Mouse (Mus musculus) macrophage (primary cell): ENCODE measurements around the gene Gm17677. TPM values are rescaled to one million over a fixed set of nuclear protein-coding genes. Genes with fewer than 3 reads are reported as not detected.

Experiments
- H3K27ac ChIP-seq: fragments of 350-480 bp; formaldehyde crosslinking; 2 replicates; pipeline ENCODE4 v1.9.0; 2021
- H3K36me3 ChIP-seq: fragments of 350-480 bp; formaldehyde crosslinking; 2 replicates; pipeline ENCODE4 v1.9.0; 2021; ENCODE audit errors: inconsistent target
- H3K4me3 ChIP-seq: fragments of 350-480 bp; formaldehyde crosslinking; 2 replicates; pipeline ENCODE4 v1.9.0; 2021; ENCODE audit errors: inconsistent target
- H3K79me2 ChIP-seq: fragments of 350-480 bp; formaldehyde crosslinking; 2 replicates; pipeline ENCODE4 v1.9.0; 2021; ENCODE audit errors: inconsistent target
- WGBS: methylation state at CpG from one replicate; pipeline ENCODE4 v1.1.7; 2026; ENCODE audit warnings: inconsistent platforms; ENCODE audit not compliant: missing documents; 5-methylcytosine and 5-hydroxymethylcytosine counted together
- polyA plus RNA-seq: library from polyadenylated mRNA; stranded (reverse); fragments of 250-400 nt; gene quantifications from 3 replicates; pipeline ENCODE4 v1.2.4, GENCODE M21; 2018; ENCODE audit warnings: inconsistent platforms
- total RNA-seq, 78 experiments: library from RNA; depleted of rRNA; stranded (reverse); fragments of 250-400 nt; gene quantifications; 1 replicate in 9 of 78; 2 replicates in 24 of 78; 3 replicates in 43 of 78; 4 replicates in 2 of 78; pipeline ENCODE4 v1.2.4; 2018; ENCODE audit warnings: inconsistent platforms in 56 of 78

Gene Gm17677
- total RNA-seq (2018; cell fraction: chromatin; rRNA removed), result not detected
- not detected for total RNA-seq (2018; cell fraction: cytosol; rRNA removed)
- total RNA-seq (2018; cell fraction: nucleus; rRNA removed), result not detected
- polyA plus RNA-seq, result not detected in 3 replicates

- no peaks in the 10 kb centered on the region for H3K79me2 ChIP-seq
- no peaks in the 10 kb centered on the region for H3K36me3 ChIP-seq
- no peak within 1 kb of the TSS for H3K27ac ChIP-seq
- no peak within 1 kb of the TSS for H3K4me3 ChIP-seq
These were observed at the start of gene Gm17677 for GRCm38 (mm10) chr9:35740749-35741148. Gene Gm17677 (plus strand): TSS chr9:35741049.

GRCm38 (mm10) chr9:35691924-35692323, 48.9 kb upstream of the Gm17677 start:
- no peak overlapping the region for H3K27ac ChIP-seq
- no peaks in the 10 kb centered on the region for H3K36me3 ChIP-seq
- no peaks in the 10 kb centered on the region for H3K79me2 ChIP-seq
- H3K4me3 ChIP-seq, result no peak overlapping the region

DNA sequence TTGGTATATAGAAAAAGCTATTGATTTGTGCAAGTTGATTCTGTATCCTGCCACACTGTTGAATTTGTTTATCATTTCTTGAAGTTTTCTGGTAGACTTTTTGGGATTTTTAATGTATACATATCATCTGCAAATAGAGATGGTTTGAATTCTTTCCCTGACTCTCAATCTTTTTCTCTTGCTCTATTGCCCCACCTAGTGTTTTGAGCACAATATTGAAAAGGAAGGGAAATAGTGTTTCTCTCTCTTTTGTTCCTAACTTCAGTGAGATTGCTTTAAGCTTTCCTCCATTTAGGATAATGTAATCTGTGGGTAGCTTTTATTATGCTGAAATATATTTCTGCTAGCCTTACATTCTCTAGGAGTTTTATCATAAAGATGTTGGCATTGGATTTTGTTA, 33.6 kb upstream of the Gm17677 start:
- Histone ChIP-seq H3K36me3 (no peaks in the 10 kb centered on the region), H3K4me3 (no peak overlapping the region), H3K27ac (no peak overlapping the region), H3K79me2 (no peaks in the 10 kb centered on the region)

DNA sequence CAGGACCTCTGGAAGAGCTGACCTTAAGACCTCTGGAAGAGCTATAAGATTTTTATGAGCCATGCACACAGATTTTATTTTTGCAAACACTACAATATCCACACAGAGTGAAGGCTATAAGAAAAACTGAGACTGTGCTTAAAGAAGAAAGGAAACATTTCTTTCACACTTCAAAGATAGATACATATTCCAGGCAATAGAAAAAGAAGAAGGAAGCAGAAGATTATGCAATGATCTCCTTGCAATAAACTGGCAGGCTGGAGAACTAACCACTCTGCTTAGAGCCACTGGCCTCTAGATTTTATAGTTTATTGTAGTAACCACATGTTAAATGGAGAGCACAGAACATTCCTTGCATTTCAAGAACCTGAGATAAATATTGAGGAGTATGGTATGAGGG, 16.0 kb downstream of the Gm17677 start:
- Histone ChIP-seq H3K36me3 (no peaks in the 10 kb centered on the region), H3K79me2 (no peaks in the 10 kb centered on the region), H3K27ac (no peak overlapping the region), H3K4me3 (no peak overlapping the region)

- H3K27ac ChIP-seq, result no peak within 1 kb of the TSS
- no peaks in the 10 kb centered on the region for H3K36me3 ChIP-seq
- no peak within 1 kb of the TSS for H3K4me3 ChIP-seq
- WGBS, result 60% methylated on average over 3 of the region's 3 CpGs
- H3K79me2 ChIP-seq, result no peaks in the 10 kb centered on the region
These were observed 37.2 kb downstream of the Gm17677 start, which contains the start of gene Gm17727 for GRCm38 (mm10) chr9:35778009-35778408. Gene Gm17727 (minus strand): TSS chr9:35778109.

- WGBS, result 94% methylated on average over 3 of the region's 3 CpGs
- H3K27ac ChIP-seq, result no peak within 1 kb of the TSS
- no peaks in the 10 kb centered on the region for H3K79me2 ChIP-seq
- H3K36me3 ChIP-seq, result no peaks in the 10 kb centered on the region
- H3K4me3 ChIP-seq, result no peak within 1 kb of the TSS
These were observed 49.2 kb downstream of the Gm17677 start, which contains the start of the genes Gm27235 and D730048I06Rik for GRCm38 (mm10) chr9:35790001-35790400. Gene Gm27235 (minus strand): TSS chr9:35790101. Gene D730048I06Rik (minus strand): TSS chr9:35790112.

Other genes with a start within 250 kb of the Gm17677 start
- gene Gm1113, start 222.8 kb upstream of the Gm17677 start, polyA plus RNA-seq, result not detected in 3 replicates
- gene Ddx25, start 182.5 kb upstream of the Gm17677 start, polyA plus RNA-seq, result not detected in 3 replicates
- 6.9 to 8.5 TPM (median 8.3 TPM) in 3 replicates for gene Pus3, start 182.5 kb upstream of the Gm17677 start, polyA plus RNA-seq
- 0.23 TPM in 1 of 3 replicates, not detected in the others for gene Pate2, start 170.8 kb upstream of the Gm17677 start, polyA plus RNA-seq
- gene Hyls1, start 170.7 kb upstream of the Gm17677 start, polyA plus RNA-seq, result 1.7 to 3.0 TPM (median 2.2 TPM) in 3 replicates
- gene Pate4, start 129.1 kb upstream of the Gm17677 start, polyA plus RNA-seq, result not detected in 3 replicates
- not detected in 3 replicates for gene Pate3, start 92.8 kb upstream of the Gm17677 start, polyA plus RNA-seq
- not detected in 3 replicates for gene Pate1, start 53.7 kb upstream of the Gm17677 start, polyA plus RNA-seq
- gene Gm17727, start 37.1 kb downstream of the Gm17677 start, polyA plus RNA-seq, result not detected in 3 replicates
- gene Gm27235, start 49.1 kb downstream of the Gm17677 start, polyA plus RNA-seq, result not detected in 3 replicates
- gene D730048I06Rik, start 49.1 kb downstream of the Gm17677 start, polyA plus RNA-seq, result not detected in 3 replicates
- not detected in 3 replicates for gene 9230110F15Rik, start 103.1 kb downstream of the Gm17677 start, polyA plus RNA-seq
- not detected in 3 replicates for gene 9230113P08Rik, start 167.4 kb downstream of the Gm17677 start, polyA plus RNA-seq